Mouse (Mus musculus): ENCODE results near the gene Alk. TPM values are rescaled to one million over a fixed set of nuclear protein-coding genes. Genes with fewer than 3 reads are reported as not detected.

Alk gene
- polyA plus RNA-seq, 1 experiment from 2014 or later = 0.61 TPM

DNA sequence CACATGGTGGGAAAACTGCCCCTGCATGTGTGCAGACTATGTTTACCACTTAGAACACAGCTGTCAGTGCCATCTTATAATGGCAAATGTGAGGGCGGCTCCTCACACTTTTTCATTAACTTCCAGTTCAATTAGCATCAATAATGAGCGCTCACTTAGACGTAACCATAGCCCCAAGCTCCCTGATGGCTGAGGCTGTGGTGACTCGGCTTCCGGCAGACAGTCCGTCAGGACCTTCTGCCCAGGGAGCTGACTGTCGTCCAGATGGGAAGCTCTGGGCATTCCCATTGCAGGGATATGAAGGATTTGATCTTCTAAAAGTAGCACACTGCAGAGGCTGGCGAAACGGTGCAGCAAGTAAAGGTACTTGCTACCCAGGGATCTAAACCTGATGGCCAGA is 25.1 kb downstream of the Alk start:
- Histone ChIP-seq H3K4me2 (replicated peaks; ENCODE audit: low read depth) (no peak overlapping the region), H3K4me3 (ENCODE audit: low read depth, low read length) (no peak overlapping the region), H3K27me3 (ENCODE audit: control insufficient read depth, insufficient read depth, low read length) (no peaks in the 10 kb centered on the region), H3K9ac (ENCODE audit: low read length) (no peak overlapping the region), H3K4me1 (replicated peaks; ENCODE audit: control insufficient read depth, insufficient read depth) (no peaks in the 10 kb centered on the region), H3K36me3 (ENCODE audit: control insufficient read depth, insufficient read depth, low read length) (no peaks in the 10 kb centered on the region), H3K9me3 (ENCODE audit: control insufficient read depth, low read length) (no peaks in the 10 kb centered on the region), H3K27ac (replicated peaks) (no peak overlapping the region)
- ATAC-seq (ENCODE audit: low FRiP score, low TSS enrichment) (no peak), DNase-seq (ENCODE audit: low spot score) (no peak)
- no peak for TF ChIP-seq EP300 (optimal IDR thresholded peaks at IDR 0.05)
- no peak for TF ChIP-seq CTCF (IDR thresholded peaks at IDR 0.05; ENCODE audit: low read depth)
- 87% methylated on average over 9 of the region's 9 CpGs for WGBS

- ATAC-seq (ENCODE audit: low FRiP score, low TSS enrichment) (no peak), DNase-seq (ENCODE audit: low spot score) (no peak)
- Histone ChIP-seq H3K27me3 (ENCODE audit: control insufficient read depth, insufficient read depth, low read length) (no peaks in the 10 kb centered on the region), H3K4me2 (replicated peaks; ENCODE audit: low read depth) (no peak overlapping the region), H3K36me3 (ENCODE audit: control insufficient read depth, insufficient read depth, low read length) (no peaks in the 10 kb centered on the region), H3K27ac (replicated peaks) (no peak overlapping the region), H3K4me3 (ENCODE audit: low read depth, low read length) (no peak overlapping the region), H3K9ac (ENCODE audit: low read length) (no peak overlapping the region), H3K9me3 (ENCODE audit: control insufficient read depth, low read length) (no peaks in the 10 kb centered on the region), H3K4me1 (replicated peaks; ENCODE audit: control insufficient read depth, insufficient read depth) (no peaks in the 10 kb centered on the region)
- TF ChIP-seq EP300 (optimal IDR thresholded peaks at IDR 0.05) = no peak
- TF ChIP-seq CTCF (IDR thresholded peaks at IDR 0.05; ENCODE audit: low read depth) = no peak
- WGBS = 71% methylated on average over 2 of the region's 2 CpGs
Measured at GRCm38 (mm10) chr17:72571379-72571778, 33.0 kb downstream of the Alk start.

DNA sequence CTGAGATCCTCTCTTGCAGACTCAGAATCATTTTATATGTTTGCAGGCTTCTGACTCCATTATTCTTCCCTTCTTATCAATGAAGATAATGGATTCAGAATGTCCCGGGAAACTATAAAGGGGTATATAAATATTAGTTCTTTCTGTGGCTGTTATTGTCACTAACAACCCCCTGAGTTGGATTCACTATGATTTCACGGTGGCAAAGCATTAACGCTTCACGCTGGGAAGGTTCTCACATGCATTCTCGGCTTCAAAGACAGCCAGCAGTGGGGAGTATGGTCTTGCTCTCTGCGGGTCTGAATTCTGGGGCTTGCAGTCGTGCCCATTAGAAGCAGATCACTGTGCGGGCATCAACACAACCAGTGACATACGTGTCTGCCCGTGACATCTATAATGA is 34.9 kb downstream of the Alk start:
- Histone ChIP-seq H3K27ac (replicated peaks) (no peak overlapping the region), H3K4me3 (ENCODE audit: low read depth, low read length) (no peak overlapping the region), H3K9ac (ENCODE audit: low read length) (no peak overlapping the region), H3K36me3 (ENCODE audit: control insufficient read depth, insufficient read depth, low read length) (no peaks in the 10 kb centered on the region), H3K4me1 (replicated peaks; ENCODE audit: control insufficient read depth, insufficient read depth) (no peaks in the 10 kb centered on the region), H3K27me3 (ENCODE audit: control insufficient read depth, insufficient read depth, low read length) (no peaks in the 10 kb centered on the region), H3K4me2 (replicated peaks; ENCODE audit: low read depth) (no peak overlapping the region), H3K9me3 (ENCODE audit: control insufficient read depth, low read length) (no peaks in the 10 kb centered on the region)
- DNase-seq (ENCODE audit: low spot score) (no peak), ATAC-seq (ENCODE audit: low FRiP score, low TSS enrichment) (no peak)
- TF ChIP-seq EP300 (optimal IDR thresholded peaks at IDR 0.05) (no peak), CTCF (IDR thresholded peaks at IDR 0.05; ENCODE audit: low read depth) (no peak)
- 66% methylated on average over 10 of the region's 10 CpGs for WGBS

- no peak for DNase-seq (ENCODE audit: low spot score)
- no peak for ATAC-seq (ENCODE audit: low FRiP score, low TSS enrichment)
- TF ChIP-seq CTCF (IDR thresholded peaks at IDR 0.05; ENCODE audit: low read depth) = no peak
- Histone ChIP-seq H3K27ac (replicated peaks) (no peak overlapping the region), H3K9me3 (ENCODE audit: control insufficient read depth, low read length) (no peaks in the 10 kb centered on the region), H3K4me3 (ENCODE audit: low read depth, low read length) (no peak overlapping the region), H3K36me3 (ENCODE audit: control insufficient read depth, insufficient read depth, low read length) (no peaks in the 10 kb centered on the region), H3K4me2 (replicated peaks; ENCODE audit: low read depth) (no peak overlapping the region), H3K4me1 (replicated peaks; ENCODE audit: control insufficient read depth, insufficient read depth) (no peaks in the 10 kb centered on the region), H3K9ac (ENCODE audit: low read length) (no peak overlapping the region), H3K27me3 (ENCODE audit: control insufficient read depth, insufficient read depth, low read length) (no peaks in the 10 kb centered on the region)
- 71% methylated on average over 5 of the region's 5 CpGs for WGBS
Measured at GRCm38 (mm10) chr17:72563423-72563822, 41.0 kb downstream of the Alk start.

DNA sequence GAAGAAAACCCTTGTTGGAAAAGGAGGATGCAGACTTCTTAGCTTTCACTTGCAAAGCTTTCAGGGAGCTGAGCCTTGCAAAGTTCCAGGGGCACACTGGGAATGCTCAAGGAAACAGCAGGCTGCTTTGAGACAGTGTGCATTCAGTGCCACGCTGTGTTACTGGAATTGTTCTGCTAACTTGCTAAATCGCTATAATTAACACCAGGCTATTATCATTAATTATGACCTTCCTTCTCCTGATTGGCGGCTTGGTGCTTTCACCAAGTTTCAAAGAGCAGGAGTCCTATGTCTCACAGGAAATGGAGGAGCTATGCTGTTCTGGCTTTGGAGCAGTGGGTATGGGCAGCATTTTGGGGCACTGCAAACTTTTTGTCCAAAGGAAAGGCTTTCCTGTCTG is 43.0 kb downstream of the Alk start:
- ATAC-seq (ENCODE audit: low FRiP score, low TSS enrichment) = no peak
- no peaks in the 10 kb centered on the region for H3K27me3 ChIP-seq (ENCODE audit: control insufficient read depth, insufficient read depth, low read length)
- no peak overlapping the region for H3K4me2 ChIP-seq (replicated peaks; ENCODE audit: low read depth)
- TF ChIP-seq EP300 (optimal IDR thresholded peaks at IDR 0.05) (no peak), CTCF (IDR thresholded peaks at IDR 0.05; ENCODE audit: low read depth) (no peak)
- H3K36me3 ChIP-seq (ENCODE audit: control insufficient read depth, insufficient read depth, low read length) = no peaks in the 10 kb centered on the region
- H3K9me3 ChIP-seq (ENCODE audit: control insufficient read depth, low read length) = no peaks in the 10 kb centered on the region
- H3K4me1 ChIP-seq (replicated peaks; ENCODE audit: control insufficient read depth, insufficient read depth) = no peaks in the 10 kb centered on the region
- H3K4me3 ChIP-seq (ENCODE audit: low read depth, low read length) = no peak overlapping the region
- no peak for DNase-seq (ENCODE audit: low spot score)
- no peak overlapping the region for H3K9ac ChIP-seq (ENCODE audit: low read length)
- H3K27ac ChIP-seq (replicated peaks) = no peak overlapping the region
- 80% methylated on average over 3 of the region's 3 CpGs for WGBS

- Histone ChIP-seq H3K9ac (ENCODE audit: low read length) (no peak overlapping the region), H3K4me3 (ENCODE audit: low read depth, low read length) (no peak overlapping the region), H3K36me3 (ENCODE audit: control insufficient read depth, insufficient read depth, low read length) (no peaks in the 10 kb centered on the region), H3K4me1 (replicated peaks; ENCODE audit: control insufficient read depth, insufficient read depth) (no peaks in the 10 kb centered on the region), H3K27ac (replicated peaks) (no peak overlapping the region), H3K27me3 (ENCODE audit: control insufficient read depth, insufficient read depth, low read length) (no peaks in the 10 kb centered on the region), H3K4me2 (replicated peaks; ENCODE audit: low read depth) (no peak overlapping the region), H3K9me3 (ENCODE audit: control insufficient read depth, low read length) (no peaks in the 10 kb centered on the region)
- DNase-seq (ENCODE audit: low spot score) (no peak), ATAC-seq (ENCODE audit: low FRiP score, low TSS enrichment) (no peak)
- no peak for TF ChIP-seq CTCF (IDR thresholded peaks at IDR 0.05; ENCODE audit: low read depth)
- TF ChIP-seq EP300 (optimal IDR thresholded peaks at IDR 0.05) = no peak
- 71% methylated on average over 1 of the region's 1 CpGs for WGBS
Measured at GRCm38 (mm10) chr17:72560771-72561170, 43.7 kb downstream of the Alk start.
